Mouse (Mus musculus) spleen, adult 18-20 months (tissue): Measurements from ENCODE around the gene Sbf2.
"Not testable (repeated sequence)": the region's sequence is repeated elsewhere in the genome, so short reads cannot be mapped to it uniquely, and the experiment has no call there.

ENCODE experiments used
- DNase-seq, 2 experiments: peaks; one replicate each; pipeline ENCODE4 v3.0.0; 2022; ENCODE audit warnings: mixed read lengths in 2 of 2

Sbf2 gene

GRCm38 (mm10) chr7:110629892-110630666 lies 15.4 kb upstream of the Sbf2 start:
- peak; percentile 71 to 85 for DNase-seq

GRCm38 (mm10) chr7:110628611-110629354 lies 14.1 kb upstream of the Sbf2 start:
- peak in 1 of 2 experiments; percentile 22 for DNase-seq

- no peak for DNase-seq
These were observed 13.5 kb upstream of the Sbf2 start for GRCm38 (mm10) chr7:110628273-110628600.

- peak; percentile 57 to 74 for DNase-seq
These were observed 13.0 kb upstream of the Sbf2 start, which contains the start of gene Adm for GRCm38 (mm10) chr7:110627486-110628272. Adm (plus strand) TSS chr7:110627661.

DNA sequence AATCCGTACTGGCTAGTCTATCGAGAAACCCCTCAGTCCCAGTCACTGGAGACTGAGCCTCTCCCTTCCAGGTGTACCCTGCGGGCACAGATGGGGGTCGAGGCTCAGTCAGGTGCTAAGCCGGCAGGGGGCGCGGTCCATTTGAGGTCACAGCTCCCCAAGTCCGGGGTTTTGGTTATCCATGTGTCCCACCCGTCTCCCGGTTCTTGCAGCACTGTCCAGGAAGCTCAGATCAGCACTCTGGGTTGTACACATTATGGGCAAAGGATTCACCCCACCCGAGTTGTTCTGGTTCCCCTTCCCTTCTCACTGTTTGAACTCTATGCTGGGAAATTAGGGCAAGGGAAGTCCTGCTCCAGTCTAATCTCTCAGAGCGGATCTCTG lies 12.4 kb upstream of the Sbf2 start:
- DNase-seq: peak; percentile 11 to 42

DNA sequence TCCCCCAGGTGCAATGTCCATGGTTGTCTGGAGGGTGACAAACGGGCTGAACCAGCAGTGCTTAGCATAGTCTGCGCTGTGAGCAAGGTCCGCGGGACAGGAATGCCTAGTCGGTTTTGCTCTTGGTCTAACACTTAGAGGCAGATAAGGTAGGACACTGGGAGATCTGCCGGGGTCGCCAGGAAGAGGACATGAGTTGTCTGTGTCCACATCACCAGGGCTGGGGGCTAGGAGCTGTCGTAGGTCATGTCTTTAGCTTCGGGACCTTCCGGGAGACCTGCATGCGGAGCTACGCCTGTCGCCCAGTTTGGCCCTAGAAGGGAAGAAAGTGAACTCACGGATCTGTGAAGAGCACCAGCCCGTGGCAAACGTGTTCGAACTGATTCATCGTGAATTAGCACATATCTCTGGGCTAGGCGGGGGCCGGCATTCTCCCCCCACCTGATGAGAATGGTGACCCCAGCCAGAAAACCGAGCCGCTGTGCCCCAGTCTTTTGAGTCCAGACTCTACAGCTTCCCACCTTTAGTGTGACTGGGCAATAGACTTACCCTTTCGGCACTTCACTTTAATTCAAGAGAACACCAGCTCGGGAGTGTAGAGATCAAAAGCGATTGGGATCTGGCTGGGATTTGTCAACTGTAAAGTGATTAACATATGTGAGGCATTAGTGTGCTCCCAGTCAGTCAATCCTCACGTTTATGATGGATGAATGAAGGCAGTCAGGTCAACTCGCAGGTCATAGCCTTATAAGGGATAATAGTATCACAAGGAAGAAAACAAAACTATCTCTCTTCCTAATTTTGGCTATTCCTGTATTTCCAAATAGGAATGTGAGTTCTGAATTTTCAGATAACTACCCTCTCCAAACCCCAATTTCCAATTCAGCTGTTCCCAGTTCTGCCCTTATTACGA lies 11.7 kb upstream of the Sbf2 start:
- peak in 1 of 2 experiments; percentile 23 for DNase-seq

DNA sequence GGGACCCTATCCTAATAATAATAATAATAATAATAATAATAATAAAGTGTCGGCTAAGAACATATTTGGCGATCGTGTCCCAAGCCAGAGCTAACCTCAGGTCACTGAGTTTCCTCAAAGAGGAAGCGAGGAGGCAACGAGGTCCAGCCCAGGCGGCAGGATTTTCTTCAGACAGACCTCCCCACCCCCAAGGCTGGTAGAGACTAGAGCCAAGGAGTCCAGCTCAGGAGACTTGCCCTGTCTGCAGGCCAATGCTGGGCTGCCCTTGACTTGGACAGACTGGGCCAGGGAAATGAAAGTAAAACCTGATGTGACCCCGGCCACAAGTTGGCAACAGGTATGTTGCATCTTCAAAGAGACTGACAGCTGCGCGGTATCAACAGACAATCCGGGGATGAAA lies 10.8 kb upstream of the Sbf2 start:
- DNase-seq: no peak

DNA sequence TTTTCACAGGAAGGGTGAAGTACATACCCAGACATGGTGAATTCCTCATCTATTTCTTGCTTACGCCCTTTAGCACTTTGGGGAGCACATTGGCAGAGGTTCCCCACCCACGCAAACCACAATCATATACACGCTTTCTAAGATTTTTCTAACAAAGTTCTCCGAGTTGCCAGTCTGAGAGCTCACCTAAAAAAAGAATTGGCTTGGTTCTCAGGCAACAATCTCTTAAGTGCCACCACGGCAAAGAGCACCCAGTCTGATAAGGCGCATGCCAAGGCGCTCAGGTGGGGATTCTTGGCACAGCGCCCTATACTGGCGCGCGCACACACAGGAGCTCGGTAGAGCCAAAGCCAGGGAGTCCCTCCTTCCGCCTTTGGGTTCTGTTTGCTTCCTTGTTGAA lies 10.2 kb upstream of the Sbf2 start:
- DNase-seq: no peak

DNA sequence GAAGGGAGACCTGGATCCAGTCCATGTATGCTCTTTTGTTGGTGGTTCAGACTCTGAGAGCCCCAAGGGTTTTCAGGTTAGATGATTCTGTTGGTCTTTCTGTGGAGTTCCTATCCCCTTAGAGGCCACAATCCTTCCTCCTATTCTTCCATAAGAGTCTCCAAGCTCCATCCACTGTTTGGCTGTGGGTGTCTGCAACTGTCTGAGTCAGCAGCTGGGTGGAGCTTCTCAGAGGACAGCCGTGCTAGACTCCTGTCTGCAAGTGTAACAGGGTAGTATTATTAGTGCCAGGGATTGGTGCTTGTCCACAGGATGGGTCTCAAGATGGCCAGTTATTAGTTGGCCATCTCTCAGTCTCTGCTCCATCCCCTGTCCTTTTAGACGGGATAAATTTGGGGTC lies 9.3 kb upstream of the Sbf2 start:
- no peak for DNase-seq

- no peak for DNase-seq
These were observed 4.4 kb upstream of the Sbf2 start for GRCm38 (mm10) chr7:110619086-110619611.

DNA sequence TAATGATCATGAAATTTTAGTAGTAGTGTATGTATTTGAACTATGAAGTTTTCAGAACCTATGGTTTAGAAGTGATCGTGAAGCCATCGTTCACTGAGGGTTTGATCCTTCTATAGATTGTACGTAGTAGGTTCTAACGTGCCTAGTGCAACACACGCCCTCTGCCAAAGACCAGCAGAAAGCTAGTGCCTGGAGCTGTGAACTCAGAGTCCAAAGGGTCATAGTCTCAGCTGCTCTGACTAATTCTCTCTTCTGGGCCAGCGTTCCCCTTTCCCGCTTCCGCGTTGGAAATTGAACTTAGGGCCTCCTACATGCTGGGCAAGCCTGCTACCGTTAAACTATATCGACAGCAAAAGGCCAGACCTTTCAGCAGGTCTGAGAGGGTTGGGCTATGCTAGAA lies 1.1 kb upstream of the Sbf2 start:
- DNase-seq: no peak

GRCm38 (mm10) chr7:110615151-110615631 lies 469 bp upstream of the Sbf2 start:
- DNase-seq: peak; percentile 22 to 33

GRCm38 (mm10) chr7:110613381-110614132 lies 1.2 kb downstream of the Sbf2 start:
- no peak for DNase-seq

- DNase-seq: no peak
These were observed 7.8 kb downstream of the Sbf2 start for GRCm38 (mm10) chr7:110606906-110607305.

DNA sequence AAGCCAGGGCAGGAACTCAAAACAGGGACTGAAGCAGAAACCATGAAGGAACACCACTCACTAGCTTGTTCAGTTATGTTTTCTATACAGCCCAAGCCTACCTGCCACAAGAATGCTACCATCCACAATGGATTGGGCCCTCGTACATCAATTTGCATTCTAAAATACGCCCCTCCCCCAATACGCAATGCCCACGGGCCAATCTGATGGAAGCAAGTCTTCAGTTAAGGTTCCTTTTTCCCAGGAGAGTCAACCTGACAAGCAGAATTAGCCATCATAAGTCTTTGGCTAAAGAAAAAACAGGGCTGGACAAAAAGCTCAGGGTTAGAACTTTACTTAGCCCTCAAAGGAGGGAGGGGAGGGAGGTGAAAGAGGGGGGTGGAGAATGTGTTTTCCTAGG lies 9.2 kb downstream of the Sbf2 start:
- DNase-seq: no peak

- DNase-seq: no peak
These were observed 17.6 kb downstream of the Sbf2 start for GRCm38 (mm10) chr7:110597141-110597540.

DNA sequence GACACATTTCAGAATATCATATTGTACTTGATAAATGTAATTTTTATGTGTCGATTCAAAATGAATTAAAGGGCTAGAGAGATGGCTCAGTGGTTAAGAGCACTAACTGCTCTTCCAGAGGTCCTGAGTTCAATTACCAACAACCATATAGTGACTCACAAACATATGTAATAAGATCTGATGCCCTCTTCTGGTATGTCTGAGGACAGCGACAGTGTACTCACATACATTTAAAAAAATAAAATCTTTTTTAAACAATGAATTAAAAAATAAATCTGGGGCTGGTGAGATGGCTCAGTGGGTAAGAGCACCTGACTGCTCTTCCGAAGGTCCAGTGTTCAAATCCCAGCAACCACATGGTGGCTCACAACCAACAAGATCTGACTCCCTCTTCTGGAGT lies 20.7 kb downstream of the Sbf2 start:
- not testable (repeated sequence) for DNase-seq

- no peak for DNase-seq
These were observed 27.0 kb downstream of the Sbf2 start for GRCm38 (mm10) chr7:110587721-110588120.

GRCm38 (mm10) chr7:110585250-110585649 lies 29.5 kb downstream of the Sbf2 start:
- DNase-seq: no peak

DNA sequence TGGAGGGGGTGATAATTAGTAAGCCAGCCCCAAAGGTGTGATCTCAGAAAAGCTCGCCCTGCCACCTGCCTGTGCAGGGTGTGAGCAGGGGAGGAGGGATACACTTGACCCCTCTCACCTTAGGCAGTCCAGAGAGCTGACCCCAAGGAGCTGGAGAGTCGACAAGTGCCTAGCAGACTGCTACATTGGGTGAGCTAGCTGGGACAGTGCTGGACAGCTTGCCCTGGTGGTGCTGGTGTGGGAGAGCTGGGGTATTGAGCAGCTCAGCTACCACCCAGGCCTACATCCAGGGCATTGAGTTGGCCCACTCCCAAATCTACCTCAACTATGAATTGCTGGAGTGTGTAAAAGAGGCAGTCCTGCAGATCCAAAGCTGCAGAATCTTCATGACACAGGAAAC lies 30.6 kb downstream of the Sbf2 start:
- no peak for DNase-seq

DNA sequence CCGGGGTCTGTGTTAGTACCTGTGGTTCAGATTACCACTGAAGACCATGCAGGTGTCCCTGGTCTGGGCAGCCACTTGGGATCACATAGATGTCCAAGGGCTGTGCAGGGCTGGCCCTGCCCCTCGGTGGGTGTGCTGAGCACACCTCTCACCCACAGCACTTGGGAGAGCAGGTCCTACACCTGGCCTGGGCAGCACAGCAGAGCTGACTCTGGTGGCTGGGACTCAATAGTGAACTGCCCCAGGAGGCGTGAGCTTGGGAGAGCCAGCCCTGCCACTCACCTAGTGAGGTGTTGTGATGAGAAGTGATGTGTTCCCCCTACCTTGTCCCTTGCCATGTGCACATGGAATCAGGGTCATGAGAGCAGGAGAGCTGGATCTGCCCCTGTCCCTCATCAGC lies 31.0 kb downstream of the Sbf2 start:
- DNase-seq: no peak
